Mouse (Mus musculus) lung, adult 2 months (tissue): ENCODE measurements at regions not wholly inside any gene's neighbourhood (a gene's known extent, or its start where the extent isn't known, plus 50 kb on each side); places are given as distances from the start of the nearest gene placed in this dataset.

Source experiments
- CTCF ChIP-seq: fragments of 200-500 bp; IDR thresholded peaks from 2 replicates; pipeline ENCODE4 v1.5.1; 2011; ENCODE audit warnings: mild to moderate bottlenecking, low read length, control low read depth; ENCODE audit not compliant: insufficient read depth
- POLR2A ChIP-seq: fragments of 200-500 bp; IDR thresholded peaks from 2 replicates; pipeline ENCODE4 v1.6.1; 2011; ENCODE audit warnings: low read depth, mild to moderate bottlenecking, control low read depth, low read length, borderline replicate concordance; ENCODE audit errors: extremely low read depth

DNA sequence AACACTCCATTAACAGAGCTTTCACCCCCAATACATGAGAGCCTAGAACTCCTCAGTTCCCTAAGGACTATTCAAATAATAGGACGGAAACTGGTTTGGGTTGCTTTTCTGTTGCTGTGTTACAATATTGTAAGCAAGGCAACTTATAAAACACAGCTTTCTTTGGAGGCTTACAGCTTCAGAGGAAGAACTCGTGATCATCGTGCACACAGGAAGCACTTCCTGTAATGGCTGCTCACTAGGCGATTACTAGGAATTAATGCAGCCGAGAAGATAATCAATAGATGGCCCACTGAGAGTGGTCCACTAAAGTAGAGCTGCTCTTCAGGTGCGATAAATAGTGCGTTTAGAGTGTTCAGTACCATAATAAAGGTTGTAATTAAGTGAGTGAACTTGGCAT, 166.8 kb downstream of the Cd47 start:
- no peak for TF ChIP-seq CTCF
- no peak for TF ChIP-seq POLR2A
